Mouse (Mus musculus): ENCODE measurements around the gene Fgd2. TPM values are rescaled to one million over a fixed set of nuclear protein-coding genes. Genes with fewer than 3 reads are reported as not detected.

Gene Fgd2
- polyA plus RNA-seq (2014; fragmentation: Illumina TruSeq; extraction: RNeasy Lipid Tissue Mini Kit (QIAGEN cat#74804); ENCODE audit: low replicate concordance) = 0.63 TPM

GRCm38 (mm10) chr17:29360761-29361221 lies at the start of gene Fgd2:
Fgd2 (plus strand) TSS chr17:29360914.

GRCm38 (mm10) chr17:29317380-29317779 lies 43.3 kb upstream of the Fgd2 start, which contains the start of gene Pi16:
Pi16 (plus strand) TSS chr17:29317680.

GRCm38 (mm10) chr17:29347645-29348256 lies 13.0 kb upstream of the Fgd2 start, which contains the start of gene Mtch1:
Mtch1 (minus strand) TSS chr17:29347934.

Other genes with a start within 250 kb of the Fgd2 start
- not detected for gene Rab44, start 246.8 kb upstream of the Fgd2 start, polyA plus RNA-seq (2014; fragmentation: Illumina TruSeq; extraction: RNeasy Lipid Tissue Mini Kit (QIAGEN cat#74804); ENCODE audit: low replicate concordance)
- not detected for gene Cpne5, start 122.7 kb upstream of the Fgd2 start, polyA plus RNA-seq (2014; fragmentation: Illumina TruSeq; extraction: RNeasy Lipid Tissue Mini Kit (QIAGEN cat#74804); ENCODE audit: low replicate concordance)
- 10.1 TPM for gene Ppil1, start 96.7 kb upstream of the Fgd2 start, polyA plus RNA-seq (2014; fragmentation: Illumina TruSeq; extraction: RNeasy Lipid Tissue Mini Kit (QIAGEN cat#74804); ENCODE audit: low replicate concordance)
- gene BC004004, start 92.1 kb upstream of the Fgd2 start, polyA plus RNA-seq (2014; fragmentation: Illumina TruSeq; extraction: RNeasy Lipid Tissue Mini Kit (QIAGEN cat#74804); ENCODE audit: low replicate concordance) = 78.7 TPM
- not detected for gene Pi16, start 43.2 kb upstream of the Fgd2 start, polyA plus RNA-seq (2014; fragmentation: Illumina TruSeq; extraction: RNeasy Lipid Tissue Mini Kit (QIAGEN cat#74804); ENCODE audit: low replicate concordance)
- gene Mtch1, start 13.0 kb upstream of the Fgd2 start, polyA plus RNA-seq (2014; fragmentation: Illumina TruSeq; extraction: RNeasy Lipid Tissue Mini Kit (QIAGEN cat#74804); ENCODE audit: low replicate concordance) = 2.2 TPM
- 66.6 TPM for gene Pim1, start 129.8 kb downstream of the Fgd2 start, polyA plus RNA-seq (2014; fragmentation: Illumina TruSeq; extraction: RNeasy Lipid Tissue Mini Kit (QIAGEN cat#74804); ENCODE audit: low replicate concordance)
- not detected for gene Gm17657, start 188.7 kb downstream of the Fgd2 start, polyA plus RNA-seq (2014; fragmentation: Illumina TruSeq; extraction: RNeasy Lipid Tissue Mini Kit (QIAGEN cat#74804); ENCODE audit: low replicate concordance)
- gene Tbc1d22b, start 188.9 kb downstream of the Fgd2 start, polyA plus RNA-seq (2014; fragmentation: Illumina TruSeq; extraction: RNeasy Lipid Tissue Mini Kit (QIAGEN cat#74804); ENCODE audit: low replicate concordance) = 6.2 TPM
- gene Tmem217, start 191.5 kb downstream of the Fgd2 start, polyA plus RNA-seq (2014; fragmentation: Illumina TruSeq; extraction: RNeasy Lipid Tissue Mini Kit (QIAGEN cat#74804); ENCODE audit: low replicate concordance) = not detected